Mouse (Mus musculus) ES-Bruce4 (cell line): ENCODE measurements around the gene Rpusd3. TPM values are rescaled to one million over a fixed set of nuclear protein-coding genes. Genes with fewer than 3 reads are reported as not detected.

Source experiments
- H3K27ac ChIP-seq: 2 replicates; pipeline ENCODE4 v1.5.1; 2012; ENCODE audit warnings: low read length, inconsistent platforms; ENCODE audit not compliant: insufficient read depth
- H3K27me3 ChIP-seq: 2 replicates; pipeline ENCODE4 v1.6.1; 2012; ENCODE audit warnings: mild to moderate bottlenecking, low read length, inconsistent platforms; ENCODE audit not compliant: control insufficient read depth, poor library complexity, insufficient read depth, severe bottlenecking
- H3K36me3 ChIP-seq: 2 replicates; pipeline ENCODE4 v1.6.1; 2012; ENCODE audit warnings: inconsistent platforms, mild to moderate bottlenecking, low read length, moderate library complexity; ENCODE audit not compliant: control insufficient read depth, poor library complexity, insufficient read depth, severe bottlenecking
- H3K4me1 ChIP-seq: one replicate; pipeline ENCODE4 v1.8.1; 2011; ENCODE audit warnings: low read length; ENCODE audit not compliant: control insufficient read depth, insufficient read depth
- H3K4me3 ChIP-seq: 2 replicates; pipeline ENCODE4 v1.5.1; 2011; ENCODE audit warnings: low read depth, mild to moderate bottlenecking, low read length
- H3K9ac ChIP-seq: 2 replicates; pipeline ENCODE4 v1.6.1; 2012; ENCODE audit warnings: low read depth, mild to moderate bottlenecking, inconsistent platforms; ENCODE audit not compliant: poor library complexity, severe bottlenecking
- H3K9me3 ChIP-seq: replicated peaks from 2 replicates; pipeline ENCODE4 v1.6.1; 2012; ENCODE audit warnings: mild to moderate bottlenecking, low read length, inconsistent platforms; ENCODE audit not compliant: control insufficient read depth, poor library complexity, insufficient read depth, severe bottlenecking
- CTCF ChIP-seq: IDR thresholded peaks from one replicate; pipeline ENCODE4 v1.8.1; 2011; ENCODE audit warnings: low read depth, low read length
- EP300 ChIP-seq: IDR thresholded peaks from 2 replicates; pipeline ENCODE4 v1.6.1; 2011; ENCODE audit warnings: low read depth, low read length; ENCODE audit not compliant: insufficient read depth
- POLR2A ChIP-seq: IDR thresholded peaks from one replicate; pipeline ENCODE4 v1.8.1; 2011; ENCODE audit warnings: low read length; ENCODE audit not compliant: insufficient read depth
- polyA plus RNA-seq: library from polyadenylated mRNA; stranded (reverse); fragments of >200 nt; gene quantifications from 2 replicates; pipeline ENCODE4 v1.2.4, GENCODE M21; 2011; ENCODE audit warnings: low read depth; ENCODE audit not compliant: missing spikeins, insufficient read depth, insufficient read length

Rpusd3 gene
- polyA plus RNA-seq, 1 experiment, result 13.8 TPM

DNA sequence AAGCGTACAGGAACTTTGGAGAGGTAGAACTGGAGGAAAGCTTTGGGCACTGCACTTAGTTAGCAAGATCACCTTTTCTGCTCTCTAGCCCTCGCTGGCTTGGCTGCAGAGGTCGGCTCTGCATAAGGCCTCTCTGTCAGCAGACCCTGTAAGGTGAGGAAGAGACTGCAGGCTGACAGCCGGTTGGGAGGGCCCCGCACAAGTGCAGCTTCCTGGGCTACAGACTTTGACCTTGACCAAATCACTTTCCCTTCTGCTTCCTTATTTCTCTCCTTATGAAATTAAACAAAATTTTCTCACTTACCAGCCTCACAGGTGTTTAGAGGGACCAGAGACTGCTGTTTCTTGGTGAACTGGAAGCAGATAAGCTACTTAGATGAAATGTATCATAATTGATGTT, 35.9 kb upstream of the Rpusd3 start:
- Histone ChIP-seq H3K27ac (no peak overlapping the region), H3K36me3 (no peaks in the 10 kb centered on the region), H3K4me3 (no peak overlapping the region), H3K4me1 (no peaks in the 10 kb centered on the region), H3K27me3 (no peaks in the 10 kb centered on the region), H3K9ac (no peak overlapping the region), H3K9me3 (no peaks in the 10 kb centered on the region)
- no peak for TF ChIP-seq POLR2A
- TF ChIP-seq CTCF, result no peak
- no peak for TF ChIP-seq EP300

DNA sequence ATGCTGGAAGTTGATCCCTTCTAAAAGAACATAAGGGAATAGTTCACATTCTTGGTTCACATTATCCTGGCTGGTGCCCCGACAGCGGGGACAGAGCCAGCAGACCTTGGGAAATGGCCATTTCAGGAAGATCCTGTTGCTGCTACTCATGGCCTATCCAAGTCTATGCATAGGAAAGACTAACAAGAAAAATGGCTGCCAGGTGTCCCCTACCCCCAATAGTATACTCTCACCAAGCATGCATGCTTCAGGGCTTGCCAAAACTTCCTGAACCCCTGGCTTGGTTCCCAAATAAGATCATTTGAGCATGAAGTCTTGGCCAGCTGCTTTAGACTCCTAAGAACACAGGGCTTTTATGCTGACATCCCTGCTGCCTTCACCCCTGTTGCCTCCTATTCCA, 32.7 kb upstream of the Rpusd3 start:
- Histone ChIP-seq H3K4me1 (no peaks in the 10 kb centered on the region), H3K27me3 (no peaks in the 10 kb centered on the region), H3K9ac (no peak overlapping the region), H3K36me3 (peaks cover 9% of the 10 kb centered on the region), H3K27ac (no peak overlapping the region), H3K9me3 (no peaks in the 10 kb centered on the region), H3K4me3 (no peak overlapping the region)
- no peak for TF ChIP-seq CTCF
- TF ChIP-seq POLR2A, result no peak
- no peak for TF ChIP-seq EP300

DNA sequence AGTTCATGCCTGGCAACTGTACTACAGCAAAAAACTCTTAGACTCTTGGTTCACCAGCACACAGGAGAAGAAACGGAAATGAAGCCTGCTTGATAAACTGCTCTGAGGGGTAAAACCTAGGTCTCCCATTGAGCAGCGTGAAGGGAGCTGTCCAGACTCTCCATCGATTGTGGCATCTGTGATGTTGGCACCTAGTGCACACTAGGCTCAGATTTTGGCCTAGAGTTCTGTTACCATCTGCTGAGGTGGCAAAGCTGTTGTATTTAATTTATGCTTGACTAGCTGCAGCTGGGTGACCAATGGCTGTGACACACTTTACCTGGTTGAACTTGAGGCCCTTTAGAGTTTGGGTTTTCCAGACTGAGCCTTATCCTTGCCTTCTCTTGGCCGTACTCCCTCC, 28.5 kb upstream of the Rpusd3 start:
- H3K27ac ChIP-seq, result no peak overlapping the region
- no peaks in the 10 kb centered on the region for H3K9me3 ChIP-seq
- no peak overlapping the region for H3K4me3 ChIP-seq
- peaks cover 12% of the 10 kb centered on the region for H3K36me3 ChIP-seq
- no peaks in the 10 kb centered on the region for H3K4me1 ChIP-seq
- no peak overlapping the region for H3K9ac ChIP-seq
- TF ChIP-seq EP300 (no peak), CTCF (no peak), POLR2A (no peak)
- H3K27me3 ChIP-seq, result no peaks in the 10 kb centered on the region

DNA sequence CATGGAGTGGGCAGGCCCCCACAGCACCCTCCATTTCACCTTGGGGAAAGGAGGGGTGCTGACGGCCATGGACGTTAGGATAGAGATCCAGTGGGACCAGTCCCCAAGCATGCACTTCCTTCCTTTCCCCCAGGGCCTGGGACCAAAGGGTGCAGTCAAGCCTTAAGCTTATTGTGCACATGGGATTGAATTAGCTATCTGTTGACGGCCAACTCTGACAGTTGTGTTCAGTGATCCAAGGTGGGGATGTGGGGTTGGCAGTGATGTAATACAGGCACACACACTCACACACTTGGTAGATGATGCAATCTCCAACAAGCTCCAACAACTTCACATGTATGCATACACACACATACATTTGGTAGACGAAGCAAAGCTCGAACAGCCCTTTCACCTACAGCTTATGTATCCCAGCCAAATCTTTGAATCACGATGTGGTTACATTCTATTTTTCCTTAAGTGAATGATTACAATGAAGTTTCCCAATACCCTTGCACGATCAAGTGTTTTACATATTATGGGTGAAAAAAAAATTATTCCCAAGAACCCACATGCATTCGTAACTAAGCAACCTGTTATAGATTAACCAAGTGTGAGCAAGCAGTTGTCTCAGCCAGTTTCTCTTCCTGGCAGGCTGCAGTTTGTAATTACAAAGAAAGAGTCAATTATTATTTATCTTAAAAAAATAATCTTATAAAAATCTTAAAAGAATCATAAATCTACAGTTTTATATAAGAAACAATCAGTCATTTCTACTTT, 25.2 kb upstream of the Rpusd3 start:
- H3K27ac ChIP-seq, result no peak overlapping the region
- no peaks in the 10 kb centered on the region for H3K27me3 ChIP-seq
- H3K9me3 ChIP-seq, result no peaks in the 10 kb centered on the region
- no peak for TF ChIP-seq POLR2A
- no peak for TF ChIP-seq CTCF
- TF ChIP-seq EP300, result no peak
- no peak overlapping the region for H3K4me3 ChIP-seq
- H3K36me3 ChIP-seq, result peaks cover 12% of the 10 kb centered on the region
- H3K4me1 ChIP-seq, result no peaks in the 10 kb centered on the region
- H3K9ac ChIP-seq, result no peak overlapping the region

DNA sequence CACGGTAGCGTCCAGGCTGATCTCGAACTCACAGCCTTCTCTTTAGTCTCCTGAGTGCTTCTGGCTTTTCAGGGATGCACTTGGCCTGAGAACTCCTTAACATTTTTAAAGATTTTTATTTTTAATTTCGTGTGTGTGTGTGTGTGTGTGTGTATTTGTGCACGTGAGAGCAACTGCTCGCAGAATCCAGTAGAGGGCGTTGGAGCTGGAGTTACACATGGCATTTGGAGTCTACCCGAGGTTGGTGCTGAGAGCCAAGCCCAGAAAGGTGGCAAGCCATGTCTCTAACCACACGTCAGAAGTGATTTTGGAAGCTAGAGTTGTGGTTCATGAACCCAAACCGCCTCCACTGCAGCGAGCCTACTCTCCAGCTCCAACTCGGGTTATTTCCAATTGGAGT, 24.0 kb upstream of the Rpusd3 start:
- TF ChIP-seq CTCF, result peak; percentile 36
- TF ChIP-seq EP300, result no peak

DNA sequence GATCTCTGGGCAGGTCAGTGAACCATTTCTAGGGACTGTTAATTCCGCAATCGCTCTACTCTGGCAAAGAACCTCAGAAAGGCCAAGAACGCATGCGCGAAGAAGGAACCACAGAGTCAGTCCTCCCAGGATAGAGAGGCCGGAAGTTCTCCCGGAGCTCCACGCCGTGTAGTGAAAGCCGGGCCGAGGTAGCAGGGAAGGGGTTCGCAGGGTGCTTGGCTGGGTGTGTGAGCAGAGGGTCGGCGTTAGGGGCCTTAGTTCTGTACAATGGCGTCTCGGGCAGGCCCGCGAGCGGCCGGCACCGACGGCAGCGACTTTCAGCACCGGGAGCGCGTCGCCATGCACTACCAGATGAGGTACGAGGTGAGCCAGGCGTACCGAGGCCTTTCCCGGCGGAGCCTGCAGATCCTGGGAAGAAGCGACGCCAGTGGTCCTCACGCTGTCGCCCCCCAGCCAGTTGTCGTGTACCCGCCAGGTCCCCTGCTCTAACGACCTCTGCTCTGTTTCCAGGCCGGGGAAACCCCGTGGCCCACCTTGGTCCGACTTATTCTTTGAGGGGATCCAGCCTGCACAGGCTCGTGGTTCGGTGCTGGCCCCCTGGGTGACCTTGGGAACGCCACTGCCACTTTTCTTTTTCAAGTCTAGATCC, 23.4 kb upstream of the Rpusd3 start, which contains the start of gene Jagn1:
TSS of gene Jagn1 (plus strand) at position 128 of the 649 bp plus-strand sequence.
- no peaks in the 10 kb centered on the region for H3K4me1 ChIP-seq
- TF ChIP-seq POLR2A, result peak; percentile 51
- TF ChIP-seq EP300, result no peak
- no peak for TF ChIP-seq CTCF
- no peaks in the 10 kb centered on the region for H3K9me3 ChIP-seq
- H3K27ac ChIP-seq, result no peak within 1 kb of the TSS
- H3K4me3 ChIP-seq, result peak within 1 kb of the TSS; percentile 81
- peak within 1 kb of the TSS; percentile 67 for H3K9ac ChIP-seq
- H3K27me3 ChIP-seq, result no peaks in the 10 kb centered on the region
- H3K36me3 ChIP-seq, result peaks cover 9% of the 10 kb centered on the region

More for the DNA sequence above, 24.0 kb upstream of the Rpusd3 start:
- Histone ChIP-seq H3K27me3 (no peaks in the 10 kb centered on the region), H3K4me1 (no peaks in the 10 kb centered on the region), H3K4me3 (peak overlapping the region; percentile 81), H3K27ac (no peak overlapping the region), H3K36me3 (peaks cover 9% of the 10 kb centered on the region), H3K9me3 (no peaks in the 10 kb centered on the region), H3K9ac (peak overlapping the region; percentile 67)
